Mouse (Mus musculus) skeletal muscle tissue, postnatal 0 days (tissue): ENCODE results near the gene Olfr894. TPM values are rescaled to one million over a fixed set of nuclear protein-coding genes. Genes with fewer than 3 reads are reported as not detected.

Experiments used
- polyA plus RNA-seq: library from polyadenylated mRNA; unstranded; fragments of >200 nt; fragmentation: Nextera tagmentation; extraction: Ambion mirVana; gene quantifications from 2 replicates; pipeline ENCODE4 v1.2.1, GENCODE M21; 2015

Gene Olfr894
- not detected in 2 replicates for polyA plus RNA-seq

GRCm38 (mm10) chr9:38217755-38218154, at the start of gene Olfr894:
Olfr894 (plus strand) TSS chr9:38218055.

GRCm38 (mm10) chr9:38180721-38181120, 37.1 kb upstream of the Olfr894 start, which contains the start of gene Olfr891:
Olfr891 (minus strand) TSS chr9:38180821.

DNA sequence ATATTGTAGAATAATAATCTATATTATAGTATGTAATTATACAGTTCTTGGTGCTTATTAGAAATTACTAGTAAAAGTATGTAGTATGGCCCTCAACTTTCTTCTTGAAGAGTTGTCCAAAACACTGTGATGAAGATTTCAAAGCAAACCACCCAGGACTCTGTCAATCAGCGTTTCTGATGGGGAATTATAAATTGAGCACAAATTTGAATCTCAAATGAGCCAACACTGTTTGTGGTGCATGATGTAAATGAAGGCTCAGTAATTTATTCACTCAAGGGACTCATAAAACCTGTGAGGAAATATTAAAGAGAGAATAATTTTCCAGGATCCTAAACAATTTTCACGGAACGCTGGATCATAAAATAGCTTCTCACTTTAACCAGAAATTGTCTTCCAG, 9.8 kb upstream of the Olfr894 start, which contains the start of gene Olfr893:
TSS of gene Olfr893 (plus strand) at position 301 of the 400 bp plus-strand sequence.

GRCm38 (mm10) chr9:38252474-38252873, 34.6 kb downstream of the Olfr894 start, which contains the start of gene Olfr143:
Olfr143 (plus strand) TSS chr9:38252774.

GRCm38 (mm10) chr9:38267551-38267950, 49.7 kb downstream of the Olfr894 start, which contains the start of gene Olfr895:
Olfr895 (plus strand) TSS chr9:38267851.

Other genes with a start within 250 kb of the Olfr894 start
- gene Olfr881, start 226.2 kb upstream of the Olfr894 start, polyA plus RNA-seq = not detected in 2 replicates
- gene Olfr883, start 192.2 kb upstream of the Olfr894 start, polyA plus RNA-seq = not detected in 2 replicates
- not detected in 2 replicates for gene Olfr884, start 171.5 kb upstream of the Olfr894 start, polyA plus RNA-seq
- not detected in 2 replicates for gene Olfr885, start 156.7 kb upstream of the Olfr894 start, polyA plus RNA-seq
- gene Olfr887, start 134.0 kb upstream of the Olfr894 start, polyA plus RNA-seq = not detected in 2 replicates
- not detected in 2 replicates for gene Olfr888, start 109.9 kb upstream of the Olfr894 start, polyA plus RNA-seq
- 0.02 and 0.03 TPM in 2 replicates for gene Olfr889, start 102.9 kb upstream of the Olfr894 start, polyA plus RNA-seq
- not detected in 2 replicates for gene Olfr890, start 75.5 kb upstream of the Olfr894 start, polyA plus RNA-seq
- not detected in 2 replicates for gene Olfr891, start 37.2 kb upstream of the Olfr894 start, polyA plus RNA-seq
- not detected in 2 replicates for gene Olfr893, start 9.7 kb upstream of the Olfr894 start, polyA plus RNA-seq
- gene Olfr143, start 34.7 kb downstream of the Olfr894 start, polyA plus RNA-seq = not detected in 2 replicates
- not detected in 2 replicates for gene Olfr895, start 49.8 kb downstream of the Olfr894 start, polyA plus RNA-seq
- gene Olfr896-ps1, start 73.1 kb downstream of the Olfr894 start, polyA plus RNA-seq = not detected in 2 replicates
- gene Olfr25, start 111.0 kb downstream of the Olfr894 start, polyA plus RNA-seq = not detected in 2 replicates
- gene Olfr898, start 130.4 kb downstream of the Olfr894 start, polyA plus RNA-seq = not detected in 2 replicates
- gene Olfr250, start 148.8 kb downstream of the Olfr894 start, polyA plus RNA-seq = not detected in 2 replicates
- gene Olfr251, start 159.0 kb downstream of the Olfr894 start, polyA plus RNA-seq = not detected in 2 replicates
- gene Olfr147, start 183.6 kb downstream of the Olfr894 start, polyA plus RNA-seq = not detected in 2 replicates
- gene Olfr901, start 211.4 kb downstream of the Olfr894 start, polyA plus RNA-seq = not detected in 2 replicates
- not detected in 2 replicates for gene Olfr902, start 229.6 kb downstream of the Olfr894 start, polyA plus RNA-seq
- not detected in 2 replicates for gene Olfr904, start 245.1 kb downstream of the Olfr894 start, polyA plus RNA-seq